Mouse (Mus musculus): Measurements from ENCODE around the gene Fbxo3. TPM values are rescaled to one million over a fixed set of nuclear protein-coding genes. Genes with fewer than 3 reads are reported as not detected.
"Not testable (repeated sequence)": the region's sequence is repeated elsewhere in the genome, so short reads cannot be mapped to it uniquely, and the experiment has no call there.

Fbxo3 gene
- total RNA-seq, 1 experiment from 2014 or later: 102 TPM

- not testable (repeated sequence) for ATAC-seq (replicated peaks in 1 of 2; ENCODE audit: insufficient read depth in 1 of 2, low FRiP score in 2 of 2, low TSS enrichment in 1 of 2, low read depth in 1 of 2, poor library complexity in 2 of 2, severe bottlenecking in 2 of 2)
These were observed 83.8 kb downstream of the Fbxo3 start for GRCm38 (mm10) chr2:104111170-104111797.

Other genes with a start within 250 kb of the Fbxo3 start
- 544 and 546 TPM in 2 replicates for gene Caprin1, start 230.1 kb upstream of the Fbxo3 start, total RNA-seq (2017)
- gene Lmo2, start 69.7 kb upstream of the Fbxo3 start, total RNA-seq (2017): 803 and 858 TPM in 2 replicates
- 0.56 TPM in 1 of 2 replicates, not detected in the other for gene 4931422A03Rik, start 640 bp downstream of the Fbxo3 start, total RNA-seq (2017)
- gene Gm10912, start 38.1 kb downstream of the Fbxo3 start, total RNA-seq (2017): not detected in 2 replicates
- gene Gm10799, start 40.8 kb downstream of the Fbxo3 start, total RNA-seq (2017): not detected in 2 replicates
- 3.2 and 12.7 TPM in 2 replicates for gene Cd59b, start 42.1 kb downstream of the Fbxo3 start, total RNA-seq (2017)
- 12.6 and 22.4 TPM in 2 replicates for gene Cd59a, start 68.1 kb downstream of the Fbxo3 start, total RNA-seq (2017)
- gene A930018P22Rik, start 95.0 kb downstream of the Fbxo3 start, total RNA-seq (2017): not detected in 2 replicates